Mouse (Mus musculus) spleen, postnatal 36 days (tissue): Measurements from ENCODE around the gene Uroc1.

Source experiments
- DNase-seq, 2 experiments: peaks; one replicate each; pipeline ENCODE4 v3.0.0; 2022; ENCODE audit warnings: low spot score in 2 of 2, mixed read lengths in 1 of 2

Uroc1 gene

DNA sequence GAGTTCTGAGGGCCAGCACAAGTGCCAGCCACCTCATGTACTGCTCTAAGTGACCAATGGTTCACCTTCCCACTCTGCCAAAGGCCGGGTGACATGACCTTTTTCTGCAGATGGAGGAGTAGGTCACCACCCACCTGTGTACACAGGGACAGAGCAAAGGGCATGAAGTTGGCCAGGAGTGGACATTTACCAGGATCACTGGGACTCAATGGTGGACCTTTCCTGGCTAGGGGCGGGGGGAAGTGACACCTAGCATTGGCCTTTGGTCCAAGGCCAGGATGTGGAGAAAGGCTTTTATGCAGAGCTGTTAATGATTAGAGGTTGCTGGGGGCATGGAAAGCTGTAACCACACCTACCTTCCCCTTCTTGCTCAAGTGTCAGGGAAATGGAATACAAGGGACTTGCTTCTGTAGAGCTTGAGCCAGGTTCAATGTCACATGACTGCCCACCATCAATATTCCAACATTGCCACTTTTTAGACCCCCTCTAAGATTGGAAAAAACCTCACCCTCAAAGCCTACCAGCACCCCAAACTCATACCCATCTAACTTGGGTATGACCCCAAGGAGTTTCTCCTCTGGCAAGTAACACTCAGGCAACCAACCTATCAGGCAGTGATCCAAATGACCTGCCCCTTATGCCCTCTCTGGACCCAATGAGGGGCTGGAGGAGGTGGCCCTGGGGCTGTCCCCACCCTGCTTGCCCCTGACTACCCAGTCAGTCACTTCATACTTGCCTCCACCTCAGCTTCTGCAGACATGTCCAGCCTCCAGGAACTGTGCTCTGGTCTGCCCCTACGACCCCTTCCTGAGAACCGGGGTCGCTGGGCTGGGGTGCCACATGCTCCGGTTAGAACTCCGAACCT is at the start of gene Uroc1:
Gene Uroc1 (plus strand): TSS at position 724 of the 865 bp plus-strand sequence.
- DNase-seq: no peak

- no peak for DNase-seq
These were observed 44.8 kb upstream of the Uroc1 start for GRCm38 (mm10) chr6:90288265-90288664.

- DNase-seq: no peak
These were observed 32.2 kb upstream of the Uroc1 start, which contains the start of gene BC048671 for GRCm38 (mm10) chr6:90300919-90301318. BC048671 (plus strand) TSS chr6:90301219.

GRCm38 (mm10) chr6:90306315-90306975 is 26.6 kb upstream of the Uroc1 start:
- no peak for DNase-seq

- DNase-seq: no peak
These were observed 24.0 kb upstream of the Uroc1 start for GRCm38 (mm10) chr6:90308839-90309778.

DNA sequence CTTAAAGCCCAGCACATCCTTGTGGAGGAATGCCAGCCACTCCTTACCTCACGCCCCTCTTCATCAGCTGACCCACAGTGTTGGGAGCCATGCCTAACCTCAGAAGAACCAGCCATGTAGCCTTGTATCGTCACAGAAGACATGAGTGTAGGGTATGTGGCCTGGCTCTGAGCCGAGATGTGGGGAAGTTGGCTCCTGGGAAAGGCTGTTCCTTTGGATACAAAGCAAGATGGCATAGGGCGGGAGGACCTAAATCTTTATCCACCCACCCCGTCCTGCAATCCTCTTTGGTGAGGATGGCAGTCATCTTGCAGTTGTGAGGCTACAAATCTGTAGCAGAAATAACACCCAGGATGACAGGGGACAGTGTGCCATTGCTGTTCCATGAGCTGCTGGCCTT is 17.1 kb upstream of the Uroc1 start:
- no peak for DNase-seq

- no peak for DNase-seq
These were observed 15.4 kb upstream of the Uroc1 start for GRCm38 (mm10) chr6:90317510-90318258.

DNA sequence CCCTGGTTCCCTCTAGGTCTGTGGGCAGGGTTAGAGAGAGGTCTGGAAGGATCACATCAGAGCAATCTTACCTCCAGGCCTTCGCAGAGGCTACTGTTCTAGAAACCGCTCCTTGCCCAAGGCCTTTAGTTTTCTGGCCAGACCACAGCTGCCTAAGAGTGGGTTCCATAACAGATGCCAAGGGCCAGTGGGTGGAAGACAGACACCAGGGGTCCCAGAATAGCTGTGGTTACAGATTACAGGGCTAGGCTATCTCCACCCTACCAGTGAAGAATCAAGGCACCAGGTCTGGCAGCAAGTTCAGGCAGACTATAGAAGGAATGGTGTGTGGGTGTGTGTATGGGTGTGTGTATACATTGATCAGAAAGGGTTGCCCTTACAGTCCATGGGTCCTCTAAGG is 14.1 kb upstream of the Uroc1 start:
- no peak for DNase-seq

- no peak for DNase-seq
These were observed 13.5 kb upstream of the Uroc1 start for GRCm38 (mm10) chr6:90319475-90320191.

GRCm38 (mm10) chr6:90320429-90320828 is 12.7 kb upstream of the Uroc1 start:
- no peak for DNase-seq

- DNase-seq: no peak
These were observed 11.3 kb upstream of the Uroc1 start for GRCm38 (mm10) chr6:90321811-90322210.

GRCm38 (mm10) chr6:90324026-90324425 is 9.1 kb upstream of the Uroc1 start:
- DNase-seq: no peak

DNA sequence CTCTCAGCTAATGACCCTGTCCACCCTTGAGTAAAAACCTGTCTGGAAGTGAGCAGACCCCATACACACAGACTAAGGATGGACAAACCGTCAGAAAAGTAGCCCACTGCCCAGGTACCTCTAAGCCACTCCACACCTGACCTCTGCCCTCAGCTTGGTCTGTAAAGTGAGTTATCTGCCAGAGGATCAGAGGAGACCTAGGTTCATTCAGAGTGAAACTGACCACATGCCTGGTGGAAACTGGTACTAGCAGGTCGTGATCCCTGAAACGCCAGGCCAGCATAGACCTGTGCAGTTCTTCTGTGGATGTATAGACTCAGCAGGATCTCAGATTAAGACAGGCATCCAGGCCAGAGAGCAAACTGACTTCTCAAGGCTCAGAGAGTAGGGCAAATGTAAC is 8.6 kb upstream of the Uroc1 start:
- DNase-seq: no peak

- DNase-seq: no peak
These were observed 8.1 kb upstream of the Uroc1 start, which contains the start of gene Chst13 for GRCm38 (mm10) chr6:90324991-90325390. Chst13 (minus strand) TSS chr6:90325185.

DNA sequence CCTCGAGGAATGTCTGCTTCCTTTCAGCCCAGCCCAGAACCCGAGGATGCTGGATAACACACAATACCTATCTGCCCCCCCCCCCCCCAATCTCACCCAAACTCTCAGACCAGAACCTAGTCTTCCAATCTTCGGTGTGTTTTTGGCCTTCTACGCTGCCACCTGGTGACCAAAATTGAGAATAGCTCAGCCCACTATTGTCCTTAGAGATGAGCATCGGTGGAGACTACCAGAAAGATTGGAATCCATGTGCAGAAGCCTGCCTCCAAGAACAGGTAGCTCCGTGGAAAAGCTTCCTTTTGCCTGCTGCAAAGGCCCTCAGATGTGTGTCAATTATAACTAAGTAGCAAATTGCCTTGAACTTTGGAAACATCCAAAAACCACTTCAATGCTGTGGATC is 5.4 kb upstream of the Uroc1 start:
- DNase-seq: no peak

GRCm38 (mm10) chr6:90329953-90330352 is 3.1 kb upstream of the Uroc1 start:
- no peak for DNase-seq

DNA sequence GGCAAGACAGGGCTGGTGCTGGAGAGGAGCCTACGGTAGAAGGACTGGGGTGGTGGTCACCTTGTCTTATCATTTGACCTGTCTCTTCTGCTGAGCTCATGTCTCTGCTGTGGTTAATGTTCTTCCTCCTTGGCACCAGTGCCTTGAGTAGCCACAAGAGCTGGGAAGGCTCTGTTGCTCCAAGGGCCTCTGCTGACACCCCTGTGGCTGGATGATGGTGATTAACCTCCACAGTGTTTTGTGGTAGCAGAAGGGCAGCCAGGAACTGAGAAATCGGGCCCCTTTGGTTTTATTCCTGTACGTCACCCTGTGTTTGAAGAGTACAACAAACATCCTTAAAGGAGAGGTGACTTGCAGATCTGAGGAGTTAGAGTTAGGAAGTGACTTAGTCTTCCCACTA is 1.2 kb downstream of the Uroc1 start:
- no peak for DNase-seq

- DNase-seq: no peak
These were observed 9.3 kb downstream of the Uroc1 start for GRCm38 (mm10) chr6:90342343-90342742.

DNA sequence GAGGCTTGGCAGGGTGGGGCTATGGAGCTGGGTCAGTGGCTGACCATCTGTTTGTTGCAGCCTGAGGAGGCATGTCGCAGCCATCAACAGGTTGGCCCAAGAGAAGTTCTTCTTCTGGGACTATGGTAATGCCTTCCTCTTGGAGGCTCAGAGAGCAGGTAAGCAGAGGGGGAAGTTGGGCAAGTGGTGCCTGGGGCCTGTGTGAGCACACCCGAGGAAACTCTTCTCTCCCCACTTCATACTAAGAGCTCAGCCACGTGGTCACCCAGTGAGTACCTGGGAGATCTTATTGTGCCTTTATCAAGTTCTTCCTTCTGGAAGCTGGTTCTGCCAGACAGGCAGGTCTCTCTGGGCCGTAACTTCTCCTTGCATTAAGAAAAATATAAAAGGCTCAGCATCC is 14.1 kb downstream of the Uroc1 start:
- DNase-seq: no peak

- DNase-seq: no peak
These were observed 15.4 kb downstream of the Uroc1 start for GRCm38 (mm10) chr6:90348500-90348899.
